Mouse (Mus musculus): ENCODE data around the gene Calcr. TPM values are rescaled to one million over a fixed set of nuclear protein-coding genes. Genes with fewer than 3 reads are reported as not detected.

Gene Calcr
- polyA plus RNA-seq, 1 experiment from 2014 or later: 0.49 TPM

MicroRNAs within 50 kb of the gene (microRNA counts, 519-probe panel; counts per million panel counts)
- microRNA mmu-miR-489 (not detected), microRNA mmu-miR-653 (not detected)

Small RNA genes within 50 kb of the gene (microRNA-seq; reads per million reads assigned to microRNA genes)
- gene Mir489 (ENCODE audit: borderline number of aligned reads) (not detected), gene Mir653 (ENCODE audit: borderline number of aligned reads) (3.3 reads per million)

Other genes with a start within 250 kb of the Calcr start
- gene Tfpi2, start 224.2 kb upstream of the Calcr start, polyA plus RNA-seq (2014; fragmentation: Nextera tagmentation; extraction: Ambion mirVana): 1.2 and 1.4 TPM in 2 replicates
- not detected in 2 replicates for gene Gngt1, start 229.1 kb upstream of the Calcr start, polyA plus RNA-seq (2014; fragmentation: Nextera tagmentation; extraction: Ambion mirVana)
- 62.5 and 62.7 TPM in 2 replicates for gene Gng11, start 239.2 kb upstream of the Calcr start, polyA plus RNA-seq (2014; fragmentation: Nextera tagmentation; extraction: Ambion mirVana)